Mouse (Mus musculus) midbrain, postnatal 0 days (tissue): ENCODE results near the gene Tnrc6b. TPM values are rescaled to one million over a fixed set of nuclear protein-coding genes. Genes with fewer than 3 reads are reported as not detected.
A peak's percentile ranks its signal among the peaks of the same experiment; 100 is the strongest.

ENCODE experiments used
- ATAC-seq: fragments of 200-750 bp; cut with Nextera tagmentation; 2 replicates; pipeline ENCODE4 v1.8.0; 2017; ENCODE audit warnings: moderate number of reproducible peaks, mild to moderate bottlenecking, moderate TSS enrichment, moderate library complexity; ENCODE audit not compliant: low FRiP score
- DNase-seq: peaks from one replicate; pipeline ENCODE4 v3.0.0-alpha.2; 2015; ENCODE audit warnings: low spot score
- H3K27ac ChIP-seq: fragments of 300-500 bp; sonication (generic); 2 replicates; pipeline ENCODE4 v1.5.1; 2014; ENCODE audit warnings: low read depth, mild to moderate bottlenecking, low read length, mixed read lengths
- H3K27me3 ChIP-seq: fragments of 300-500 bp; sonication (generic); 2 replicates; pipeline ENCODE4 v1.6.1; 2014; ENCODE audit warnings: low read length, control low read depth, mixed read lengths; ENCODE audit not compliant: insufficient read depth
- H3K36me3 ChIP-seq: fragments of 300-500 bp; sonication (generic); 2 replicates; pipeline ENCODE4 v1.6.1; 2014; ENCODE audit warnings: low read length, control low read depth, mixed read lengths; ENCODE audit not compliant: insufficient read depth
- H3K4me1 ChIP-seq: fragments of 300-500 bp; sonication (generic); 2 replicates; pipeline ENCODE4 v1.6.1; 2014; ENCODE audit warnings: mild to moderate bottlenecking, control low read depth, antibody characterized with exemption, low read length, mixed read lengths; ENCODE audit not compliant: insufficient read depth
- H3K4me2 ChIP-seq: fragments of 300-500 bp; sonication (generic); 2 replicates; pipeline ENCODE4 v1.6.1; 2014; ENCODE audit warnings: low read depth, mild to moderate bottlenecking, low read length, mixed read lengths; ENCODE audit not compliant: poor library complexity, severe bottlenecking
- H3K4me3 ChIP-seq: fragments of 300-500 bp; sonication (generic); 2 replicates; pipeline ENCODE4 v1.5.1; 2014; ENCODE audit warnings: low read depth, mild to moderate bottlenecking, low read length, moderate library complexity
- H3K9ac ChIP-seq: fragments of 300-500 bp; sonication (generic); replicated peaks from 2 replicates; pipeline ENCODE4 v1.6.1; 2014; ENCODE audit warnings: mild to moderate bottlenecking, low read length, moderate library complexity, mixed read lengths; ENCODE audit not compliant: poor library complexity, severe bottlenecking
- H3K9me3 ChIP-seq: fragments of 300-500 bp; sonication (generic); 2 replicates; pipeline ENCODE4 v1.6.1; 2016; ENCODE audit warnings: low read length, control low read depth
- CTCF ChIP-seq: IDR thresholded peaks from 2 replicates; pipeline ENCODE4 v1.5.1; 2016; ENCODE audit warnings: antibody characterized with exemption, mild to moderate bottlenecking
- WGBS: fragments of 180-500 bp; shearing (Covaris S2); extraction: QIAGEN DNeasy Blood & Tissue Kit; methylation state at CpG from one replicate; pipeline ENCODE4 v1.1.7; 2014; 5-methylcytosine and 5-hydroxymethylcytosine counted together
- polyA plus RNA-seq: library from polyadenylated mRNA; unstranded; fragments of >200 nt; fragmentation: Nextera tagmentation; extraction: Ambion mirVana; gene quantifications from 2 replicates; pipeline ENCODE4 v1.2.1, GENCODE M21; 2015
- total RNA-seq: library from RNA; depleted of rRNA; stranded (reverse); fragments of >200 nt; gene quantifications from 2 replicates; pipeline ENCODE4 v1.2.3, GENCODE M21; 2014

The Tnrc6b gene
- total and polyA plus RNA-seq, 2 experiments from 2014 or later, result 26.3 to 30.0 TPM

- Histone ChIP-seq H3K27ac (no peak overlapping the region), H3K9me3 (no peaks in the 10 kb centered on the region), H3K36me3 (no peaks in the 10 kb centered on the region), H3K4me2 (no peak overlapping the region), H3K4me1 (no peaks in the 10 kb centered on the region), H3K27me3 (no peaks in the 10 kb centered on the region), H3K4me3 (no peak overlapping the region), H3K9ac (no peak overlapping the region)
- no peak for DNase-seq
- 96% methylated on average over 4 of the region's 4 CpGs for WGBS
- no peak for TF ChIP-seq CTCF
- ATAC-seq, result no peak
Measured at GRCm38 (mm10) chr15:80787746-80788145, 76.6 kb downstream of the Tnrc6b start.

- H3K4me2 ChIP-seq, result no peak overlapping the region
- H3K9ac ChIP-seq, result no peak overlapping the region
Measured at GRCm38 (mm10) chr15:80792556-80792955, 81.4 kb downstream of the Tnrc6b start.

DNA sequence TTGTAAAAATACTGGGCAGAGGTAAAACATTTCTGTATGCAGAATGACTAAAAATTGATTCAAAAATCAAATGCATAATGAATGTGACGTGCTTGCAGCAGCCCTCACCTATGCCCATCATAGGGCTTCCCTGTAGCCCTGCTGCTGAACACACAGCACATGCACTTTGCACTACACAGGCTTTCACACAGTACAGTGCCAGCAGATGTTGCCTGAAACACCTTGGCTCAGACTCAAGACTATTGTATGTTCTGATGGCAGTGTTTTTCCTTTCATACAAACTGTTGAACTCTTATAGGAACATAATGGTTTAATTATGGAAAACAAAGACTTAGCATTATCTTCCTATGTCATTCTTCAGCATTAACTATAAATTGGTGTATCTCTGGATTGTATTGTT, 84.0 kb downstream of the Tnrc6b start:
- no peak overlapping the region for H3K4me2 ChIP-seq
- H3K9me3 ChIP-seq, result no peaks in the 10 kb centered on the region
- 92% methylated on average over 1 of the region's 1 CpGs for WGBS
- H3K4me3 ChIP-seq, result no peak overlapping the region
- H3K27ac ChIP-seq, result no peak overlapping the region
- no peaks in the 10 kb centered on the region for H3K4me1 ChIP-seq
- TF ChIP-seq CTCF, result no peak
- H3K9ac ChIP-seq, result no peak overlapping the region
- no peak for DNase-seq
- no peaks in the 10 kb centered on the region for H3K27me3 ChIP-seq
- ATAC-seq, result no peak
- H3K36me3 ChIP-seq, result no peaks in the 10 kb centered on the region

More at GRCm38 (mm10) chr15:80792556-80792955, 81.4 kb downstream of the Tnrc6b start:
- WGBS, result 82% methylated on average over 3 of the region's 3 CpGs
- Histone ChIP-seq H3K36me3 (no peaks in the 10 kb centered on the region), H3K27ac (no peak overlapping the region), H3K4me1 (no peaks in the 10 kb centered on the region), H3K4me3 (no peak overlapping the region), H3K27me3 (no peaks in the 10 kb centered on the region), H3K9me3 (no peaks in the 10 kb centered on the region)
- no peak for DNase-seq
- TF ChIP-seq CTCF, result no peak
- no peak for ATAC-seq

GRCm38 (mm10) chr15:80797757-80798156, 86.6 kb downstream of the Tnrc6b start:
- Histone ChIP-seq H3K9me3 (no peaks in the 10 kb centered on the region), H3K4me3 (peak overlapping the region; percentile 53), H3K27me3 (no peaks in the 10 kb centered on the region), H3K27ac (peak overlapping the region; percentile 53), H3K4me2 (peak overlapping the region; percentile 39), H3K9ac (peak overlapping the region; percentile 37; the same call in 1 of the 2 replicates), H3K4me1 (peaks cover 14% of the 10 kb centered on the region), H3K36me3 (no peaks in the 10 kb centered on the region)
- 1% methylated on average over 6 of the region's 6 CpGs for WGBS
- ATAC-seq (peak; percentile 69), DNase-seq (peak; percentile 30)
- TF ChIP-seq CTCF, result no peak

DNA sequence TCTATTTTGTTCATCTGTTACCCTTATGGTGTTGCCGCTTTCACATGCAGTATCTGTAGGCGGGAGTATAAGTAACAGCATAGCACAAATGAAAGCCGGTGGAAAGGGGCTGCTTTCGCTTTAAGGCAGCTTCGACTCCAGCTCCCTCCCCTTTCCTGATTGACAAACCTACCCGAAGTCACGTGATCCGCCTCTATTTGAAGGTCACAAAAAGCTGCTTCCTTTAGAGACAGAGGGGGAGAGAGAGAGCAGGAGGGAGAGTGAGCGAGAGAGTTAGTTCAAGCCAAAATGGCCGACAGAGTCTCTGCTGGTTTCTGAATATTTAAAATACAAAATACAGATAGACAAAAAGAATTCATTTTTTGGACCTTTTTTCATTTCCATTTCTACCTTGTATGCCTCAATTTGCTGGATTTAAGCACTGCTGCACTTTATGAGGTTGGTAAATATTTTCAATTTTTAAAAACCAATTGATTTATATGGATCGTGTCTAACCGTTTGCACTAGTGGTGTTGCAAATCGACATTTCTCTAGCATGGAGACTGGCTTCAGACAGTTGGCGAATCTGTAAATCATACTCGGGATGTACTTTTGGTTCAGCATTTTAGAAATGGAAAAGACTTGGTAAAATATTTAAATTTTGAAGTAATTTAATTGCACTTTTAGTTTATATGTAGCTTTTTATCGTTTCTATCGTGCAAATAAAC, 87.4 kb downstream of the Tnrc6b start:
- peak; percentile 66 for TF ChIP-seq CTCF
- ATAC-seq (peak; percentile 90), DNase-seq (peak; percentile 99)
- peak overlapping the region; percentile 53 for H3K4me3 ChIP-seq
- H3K4me2 ChIP-seq, result peak overlapping the region; percentile 87
- under 1% methylated on average over 17 of the region's 17 CpGs for WGBS
- no peaks in the 10 kb centered on the region for H3K27me3 ChIP-seq
- peak overlapping the region; percentile 71 for H3K9ac ChIP-seq
- H3K36me3 ChIP-seq, result no peaks in the 10 kb centered on the region
- peaks cover 17% of the 10 kb centered on the region for H3K4me1 ChIP-seq
- no peaks in the 10 kb centered on the region for H3K9me3 ChIP-seq
- H3K27ac ChIP-seq, result peak overlapping the region; percentile 82

- Histone ChIP-seq H3K27me3 (no peaks in the 10 kb centered on the region), H3K4me3 (peak overlapping the region; percentile 53), H3K9me3 (no peaks in the 10 kb centered on the region), H3K9ac (peak overlapping the region; percentile 71), H3K4me1 (peaks cover 17% of the 10 kb centered on the region), H3K27ac (peak overlapping the region; percentile 82), H3K36me3 (no peaks in the 10 kb centered on the region), H3K4me2 (peak overlapping the region; percentile 87)
- TF ChIP-seq CTCF, result no peak
- WGBS, result under 1% methylated on average over 10 of the region's 10 CpGs
- peak; percentile 48 for ATAC-seq
- peak; percentile 62 for DNase-seq
Measured at GRCm38 (mm10) chr15:80799074-80799633, 88.0 kb downstream of the Tnrc6b start.
